Mouse (Mus musculus): Measurements from ENCODE around the gene Nacc1.

DNA sequence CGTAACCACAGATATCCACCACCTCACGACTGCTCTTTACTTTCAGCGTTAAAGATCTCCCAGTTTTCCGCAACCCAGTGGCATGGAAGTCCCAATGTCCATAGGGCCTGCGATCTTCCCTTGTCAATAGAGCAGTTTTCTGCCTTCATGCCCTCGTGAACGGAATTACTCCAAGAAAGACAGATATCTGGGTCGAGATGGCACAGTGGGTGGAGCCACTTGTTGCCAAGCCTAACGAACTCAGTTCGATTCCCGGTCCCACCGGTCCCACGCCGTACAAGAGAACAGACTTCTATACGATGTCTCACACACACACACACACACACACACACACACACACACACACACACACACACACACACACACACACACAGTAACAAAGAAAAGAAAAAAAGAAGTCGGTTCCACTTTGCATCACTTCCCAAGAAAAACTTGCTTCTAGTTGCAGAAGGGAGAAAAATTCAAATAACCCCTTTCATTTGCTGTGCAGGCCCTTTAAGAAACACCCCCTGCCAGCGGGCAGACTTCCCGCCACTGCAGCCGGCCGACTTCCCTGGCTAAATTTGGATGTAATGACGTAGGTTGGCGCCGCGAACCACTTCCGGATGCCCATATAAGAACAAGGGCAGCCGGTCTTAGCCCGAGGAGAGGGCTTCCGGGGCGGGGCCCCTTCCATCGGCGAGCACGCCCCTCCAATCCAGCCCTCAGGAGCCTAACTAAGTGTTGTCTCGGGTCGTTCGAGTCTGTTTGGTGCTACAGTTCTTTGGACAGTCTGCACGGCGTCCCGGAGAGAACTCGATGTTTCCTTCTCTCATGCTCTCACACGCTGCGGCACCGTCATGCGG lies 24.0 kb downstream of the Nacc1 start:
- peak; percentile 69; the same call in 1 of the 2 replicates for TF ChIP-seq EP300 (IDR thresholded peaks at IDR 0.05; ENCODE audit: insufficient read depth, low read depth, low read length)
- TF ChIP-seq CTCF (IDR thresholded peaks at IDR 0.05) = no peak
- peak; percentile 96 for TF ChIP-seq POLR2A (IDR thresholded peaks at IDR 0.05; ENCODE audit: insufficient read depth, low read depth, low read length)
